Mouse (Mus musculus) left cerebral cortex, adult 2 months (tissue): ENCODE measurements around the gene Eif3l. TPM values are rescaled to one million over a fixed set of nuclear protein-coding genes. Genes with fewer than 3 reads are reported as not detected.

Source experiments
- DNase-seq, 2 experiments: peaks; one replicate each; pipeline ENCODE4 v3.0.0; 2021 to 2022; ENCODE audit warnings: low spot score in 2 of 2, mixed read lengths in 1 of 2; ENCODE audit errors: extremely low spot score in 1 of 2
- H3K27ac ChIP-seq: fragments of 200-600 bp; 2 replicates; pipeline ENCODE4 v1.8.1; 2022
- H3K4me3 ChIP-seq: fragments of 200-600 bp; 2 replicates; pipeline ENCODE4 v1.8.1; 2022
- CTCF ChIP-seq: fragments of 200-600 bp; IDR thresholded peaks from 2 replicates; pipeline ENCODE4 v1.8.1; 2022; ENCODE audit warnings: antibody characterized with exemption, mild to moderate bottlenecking, moderate library complexity
- intact Hi-C: fragments of 180-260 bp; cut with DNase I; formaldehyde crosslinking; loops from one replicate; pipeline ENCODE4 v1.15.1; 2025
- total RNA-seq, 2 experiments: library from RNA; stranded (reverse); gene quantifications; 2 replicates each; pipeline ENCODE4 v1.2.3; 2021

The Eif3l gene
- total RNA-seq, 2 experiments from 2014 or later = 62.5 to 66.6 TPM

DNA sequence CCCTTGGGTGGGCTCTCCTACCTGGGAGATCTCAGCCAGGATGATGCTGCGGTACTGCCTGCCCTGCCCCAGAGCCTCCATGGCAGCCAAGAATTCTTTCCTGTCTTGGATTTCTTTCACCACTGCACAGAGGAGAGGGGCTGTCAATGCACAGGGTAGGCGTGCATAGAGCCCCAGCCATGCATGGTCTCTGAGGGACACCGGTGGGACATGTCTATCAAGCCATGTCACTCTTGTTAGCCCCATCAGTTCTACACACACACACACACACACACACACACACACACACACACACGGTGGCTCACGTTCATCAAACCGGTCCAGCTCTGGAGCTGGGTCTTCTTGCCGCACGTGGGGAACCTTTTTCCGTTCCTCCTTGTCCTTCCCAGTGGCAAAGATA lies 60.4 kb downstream of the Eif3l start:
- no peak for TF ChIP-seq CTCF
- intact Hi-C loops = no loop called here
- DNase-seq = no peak
- no peak overlapping the region for H3K4me3 ChIP-seq
- H3K27ac ChIP-seq = no peak overlapping the region

DNA sequence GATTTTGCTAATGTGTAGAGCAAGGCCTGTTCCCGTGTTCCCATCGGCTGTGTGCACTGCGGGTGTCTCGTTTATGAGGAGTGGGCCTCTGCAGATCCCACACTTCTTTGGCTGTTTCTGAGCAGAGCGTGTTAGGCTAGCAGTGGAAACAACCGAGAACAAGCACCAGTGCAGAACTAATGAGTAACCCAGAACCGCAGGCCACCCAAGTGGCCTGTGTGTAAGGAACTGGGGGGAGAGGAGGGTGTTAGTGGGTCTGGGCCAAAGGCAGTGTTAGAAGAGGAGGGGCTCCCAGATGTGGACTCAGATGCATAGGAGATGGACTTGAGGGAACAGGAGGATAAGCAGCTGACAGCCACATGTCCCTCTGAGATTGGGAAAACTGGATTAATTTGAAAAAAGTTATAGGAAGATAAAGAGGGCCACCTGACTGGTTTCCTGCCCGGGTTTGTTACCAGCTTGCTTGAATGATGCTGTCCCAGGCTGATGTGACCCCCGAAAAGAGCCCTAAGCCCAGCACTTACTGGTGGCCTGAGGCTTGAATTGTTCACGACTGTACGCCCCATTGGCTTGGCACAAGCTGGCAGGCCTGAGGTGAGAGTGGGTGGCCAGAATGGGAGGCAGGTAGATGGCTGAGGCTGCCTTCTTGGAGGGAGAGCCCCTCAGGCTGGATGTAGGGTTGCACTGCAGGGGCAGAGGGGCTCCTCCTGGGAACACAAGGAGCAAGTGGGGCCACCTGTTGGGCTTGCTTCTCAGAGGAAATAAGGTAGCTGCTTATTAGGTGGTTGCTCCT lies 61.0 kb downstream of the Eif3l start:
- no peak for DNase-seq
- H3K27ac ChIP-seq = no peak overlapping the region
- H3K4me3 ChIP-seq = no peak overlapping the region
- intact Hi-C loops = no loop called here
- no peak for TF ChIP-seq CTCF

DNA sequence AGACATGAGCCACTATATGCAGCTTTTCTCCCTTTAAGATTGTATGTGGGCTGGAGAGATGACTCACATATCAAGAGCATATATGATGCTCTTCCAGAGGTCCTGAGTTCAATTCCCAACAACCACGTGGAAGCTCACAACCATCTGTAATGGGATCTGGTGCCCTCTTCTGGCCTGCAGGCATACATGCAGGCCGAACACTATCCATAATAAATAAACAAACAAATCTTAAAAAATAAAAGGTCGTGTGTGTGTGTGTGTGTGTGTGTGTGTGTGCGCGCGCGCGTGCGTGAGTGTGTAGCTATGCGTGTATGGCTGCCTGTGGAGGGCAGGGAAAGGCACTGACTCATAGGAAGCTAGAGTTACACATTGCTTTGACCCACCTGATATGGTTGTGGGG lies 64.7 kb downstream of the Eif3l start:
- peak; percentile 49 for TF ChIP-seq CTCF
- no peak for DNase-seq
- H3K4me3 ChIP-seq = no peak overlapping the region
- intact Hi-C loops = no loop called here
- H3K27ac ChIP-seq = no peak overlapping the region

DNA sequence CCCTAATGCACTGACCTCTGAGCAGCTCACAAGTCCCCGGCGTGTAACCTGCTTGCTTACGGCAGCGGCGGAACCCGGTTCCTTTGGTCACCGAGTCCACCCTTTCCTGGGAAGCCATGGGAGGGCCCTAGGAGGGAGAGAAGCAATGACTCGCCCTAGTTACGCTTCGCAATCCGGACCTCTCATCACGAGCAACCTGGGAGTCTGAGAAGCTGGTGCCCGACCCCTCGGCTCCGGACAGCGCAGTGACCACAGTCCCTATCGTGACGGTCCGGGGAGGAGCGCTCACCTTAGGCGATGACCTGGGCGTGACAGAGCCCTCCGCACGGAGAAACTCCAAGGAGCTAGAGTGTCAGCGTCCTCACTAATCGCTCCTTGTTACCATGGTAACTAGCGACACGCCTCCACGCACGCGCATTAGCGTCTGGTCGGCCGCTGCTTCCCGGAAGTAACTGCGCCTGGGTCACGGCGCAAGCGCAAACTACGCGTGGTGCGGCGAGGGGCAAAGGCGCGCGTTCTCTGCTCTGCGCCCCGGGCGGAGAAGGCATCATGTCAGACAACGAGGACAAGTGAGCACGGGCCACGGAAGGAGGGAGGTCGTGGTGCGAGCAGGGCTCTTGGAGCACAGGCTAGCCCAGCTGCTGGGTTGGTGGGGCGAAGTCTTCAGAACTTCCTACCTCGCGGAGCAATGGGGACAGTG lies 66.0 kb downstream of the Eif3l start, which contains the start of the genes Polr2f and 1700088E04Rik:
Gene Polr2f (plus strand): TSS at position 144 of the 700 bp plus-strand sequence.
Gene 1700088E04Rik (minus strand): TSS at position 388 of the 700 bp plus-strand sequence.
- H3K27ac ChIP-seq = peak within 1 kb of the TSS; percentile 76
- TF ChIP-seq CTCF = no peak
- intact Hi-C loops = no loop called here

DNA sequence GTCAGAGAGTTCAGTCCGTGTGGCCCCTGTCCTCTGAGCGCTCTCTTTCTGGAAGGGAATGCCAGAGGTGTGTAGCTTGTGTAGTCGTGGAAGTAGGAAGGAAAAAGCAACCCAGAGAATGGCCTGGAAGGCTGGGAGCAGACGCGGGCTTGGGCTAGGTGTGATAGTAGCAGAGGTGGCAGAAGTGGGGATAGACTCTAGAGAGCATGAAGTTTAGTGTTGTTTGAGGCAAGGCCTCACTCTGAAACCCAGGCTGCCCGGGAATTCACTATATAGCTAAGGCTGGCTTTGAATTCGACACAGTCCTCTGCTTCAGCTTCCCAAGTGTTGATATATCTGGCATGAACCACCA lies 66.6 kb downstream of the Eif3l start:
- H3K4me3 ChIP-seq = peak overlapping the region; percentile 92
- no peak for DNase-seq
- H3K27ac ChIP-seq = peak overlapping the region; percentile 76
- no peak for TF ChIP-seq CTCF
- intact Hi-C loops = no loop called here

More for the DNA sequence above, 66.0 kb downstream of the Eif3l start, which contains the start of the genes Polr2f and 1700088E04Rik:
- peak; percentile 93 to 96 for DNase-seq
- peak within 1 kb of the TSS; percentile 92 for H3K4me3 ChIP-seq

DNA sequence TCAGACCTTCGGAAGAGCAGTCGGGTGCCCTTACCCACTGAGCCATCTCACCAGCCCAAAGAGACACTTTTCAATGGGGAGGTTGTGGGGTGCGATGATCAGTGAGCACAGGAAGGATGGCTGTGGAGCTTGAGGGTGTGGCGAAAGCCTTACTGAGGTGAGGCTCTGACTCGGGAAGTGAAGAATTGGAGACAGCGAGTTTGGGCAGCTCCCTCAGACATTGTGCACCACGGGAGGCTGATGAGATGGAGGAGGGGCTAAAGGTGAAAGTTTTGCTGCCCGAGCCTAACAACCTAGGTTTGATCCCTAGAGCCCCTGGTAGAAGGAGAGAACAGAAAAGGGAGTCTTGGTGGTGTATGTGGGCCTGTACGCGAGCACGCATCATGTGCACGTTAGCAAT lies 68.3 kb downstream of the Eif3l start:
- intact Hi-C loops = no loop called here
- TF ChIP-seq CTCF = no peak
- DNase-seq = no peak
- Histone ChIP-seq H3K4me3 (no peak overlapping the region), H3K27ac (no peak overlapping the region)

Other genes with a start within 250 kb of the Eif3l start
- gene Cdc42ep1, start 232.6 kb upstream of the Eif3l start, total RNA-seq = 10 to 100 TPM; 10.6 to 13.1 TPM
- gene Lgals2, start 219.7 kb upstream of the Eif3l start, total RNA-seq = not detected
- 10 to 100 TPM; 64.8 to 68.2 TPM for gene Gga1, start 198.0 kb upstream of the Eif3l start, total RNA-seq
- gene Gm49510, start 175.5 kb upstream of the Eif3l start, total RNA-seq = not detected
- 10 to 100 TPM; 35.0 to 37.7 TPM for gene Sh3bp1, start 175.4 kb upstream of the Eif3l start, total RNA-seq
- 100 to 1,000 TPM; 165 to 171 TPM for gene Pdxp, start 161.3 kb upstream of the Eif3l start, total RNA-seq
- 10 to 100 TPM; 19.8 to 20.4 TPM for gene Lgals1, start 148.5 kb upstream of the Eif3l start, total RNA-seq
- gene Nol12, start 140.2 kb upstream of the Eif3l start, total RNA-seq = 10 to 100 TPM; 36.2 to 38.8 TPM
- gene Triobp, start 127.5 kb upstream of the Eif3l start, total RNA-seq = 10 to 100 TPM; 11.8 to 12.7 TPM
- gene H1f0, start 46.7 kb upstream of the Eif3l start, total RNA-seq = 10 to 100 TPM; 80.4 to 81.1 TPM
- under 1 TPM in 1 of 2 experiments, not detected in 1; 0.84 TPM for gene Galr3, start 33.3 kb upstream of the Eif3l start, total RNA-seq
- gene Ankrd54, start 12.3 kb upstream of the Eif3l start, total RNA-seq = 10 to 100 TPM; 19.7 to 19.8 TPM
- gene Micall1, start 33.7 kb downstream of the Eif3l start, total RNA-seq = 10 to 100 TPM; 22.8 to 23.2 TPM
- 100 to 1,000 TPM; 100 to 103 TPM for gene Polr2f, start 65.8 kb downstream of the Eif3l start, total RNA-seq
- gene 1700088E04Rik, start 66.1 kb downstream of the Eif3l start, total RNA-seq = 10 to 100 TPM; 12.0 to 12.9 TPM
- 10 to 100 TPM; 17.1 to 18.7 TPM for gene Sox10, start 90.1 kb downstream of the Eif3l start, total RNA-seq
- 10 to 100 TPM; 55.7 to 57.8 TPM for gene Pick1, start 154.0 kb downstream of the Eif3l start, total RNA-seq
- gene Gm49486, start 154.2 kb downstream of the Eif3l start, total RNA-seq = 1 to 10 TPM; 1.0 TPM
- under 1 TPM in 1 of 2 experiments, not detected in 1; 0.25 TPM for gene Slc16a8, start 179.6 kb downstream of the Eif3l start, total RNA-seq
- gene Baiap2l2, start 210.4 kb downstream of the Eif3l start, total RNA-seq = 1 to 10 TPM; 5.9 to 6.4 TPM